Mouse (Mus musculus) cerebellum, adult 8-10 months (tissue): Measurements from ENCODE around the gene Pcyt2.

Source experiments
- DNase-seq: peaks from one replicate; pipeline ENCODE4 v3.0.0; 2022

The Pcyt2 gene

GRCm38 (mm10) chr11:120617519-120618112 is at the start of gene Pcyt2:
TSS of gene Pcyt2 (minus strand) at chr11:120617936.
- peak; percentile 91 for DNase-seq

DNA sequence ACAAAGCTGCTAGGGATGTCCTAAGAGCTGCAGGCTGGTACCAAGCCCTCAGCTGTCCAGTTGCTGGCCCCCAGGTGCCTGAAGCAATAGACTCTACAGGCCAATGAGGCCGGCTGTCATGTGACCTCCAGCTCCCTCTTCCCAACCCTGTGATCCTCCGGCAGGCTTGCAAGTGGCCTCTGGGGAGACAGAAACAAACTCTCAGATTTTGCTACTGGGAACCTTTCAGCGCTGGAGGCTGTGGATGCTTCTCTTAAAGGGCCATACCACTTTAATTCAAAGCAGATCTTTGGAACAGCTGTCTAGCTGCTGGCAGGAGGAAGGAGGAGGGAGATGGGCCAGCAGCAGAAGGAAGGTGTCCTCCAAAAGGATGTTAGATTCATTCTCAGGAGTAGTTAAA is 48.9 kb upstream of the Pcyt2 start:
- DNase-seq = no peak

DNA sequence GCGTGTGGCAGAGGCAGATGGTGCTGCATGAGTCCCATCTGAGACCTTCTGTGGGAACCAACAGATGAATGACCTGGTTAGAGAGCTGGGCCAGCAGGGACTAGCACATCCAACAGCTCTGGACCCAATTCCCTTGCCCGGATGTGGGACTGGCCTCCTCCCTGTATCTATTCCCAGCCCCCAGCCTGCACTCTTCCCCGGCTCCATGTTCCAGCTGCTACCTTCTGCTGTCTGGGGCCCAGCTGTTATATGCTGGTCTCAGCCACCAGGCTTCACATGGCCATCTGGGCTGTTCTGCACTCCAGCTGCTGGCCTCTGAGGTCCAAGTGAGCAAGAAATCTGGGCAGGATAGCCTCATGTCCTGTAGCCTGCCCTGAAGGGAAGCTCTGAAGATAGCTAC is 47.7 kb upstream of the Pcyt2 start:
- DNase-seq = no peak

DNA sequence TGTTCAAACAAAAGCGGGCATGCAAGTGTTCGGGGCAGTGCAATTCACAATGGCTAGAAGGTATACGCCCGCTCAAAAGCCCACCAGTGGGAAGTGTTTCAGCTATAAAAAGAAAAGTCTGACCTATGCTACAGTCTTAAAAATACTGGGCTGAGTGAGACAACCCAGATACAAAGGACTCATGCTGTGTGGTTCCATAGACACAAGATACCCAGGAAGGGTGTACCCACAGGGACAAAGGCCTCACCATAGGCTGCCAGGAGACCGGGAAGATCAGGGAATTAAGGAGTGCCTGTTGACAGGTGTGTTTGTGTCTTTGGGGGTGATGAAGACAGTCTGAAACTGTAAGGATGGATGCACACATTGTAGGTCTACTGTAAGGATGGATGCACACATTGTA is 46.0 kb upstream of the Pcyt2 start:
- DNase-seq = no peak

- no peak for DNase-seq
Measured at GRCm38 (mm10) chr11:120662759-120663158, 45.0 kb upstream of the Pcyt2 start.

DNA sequence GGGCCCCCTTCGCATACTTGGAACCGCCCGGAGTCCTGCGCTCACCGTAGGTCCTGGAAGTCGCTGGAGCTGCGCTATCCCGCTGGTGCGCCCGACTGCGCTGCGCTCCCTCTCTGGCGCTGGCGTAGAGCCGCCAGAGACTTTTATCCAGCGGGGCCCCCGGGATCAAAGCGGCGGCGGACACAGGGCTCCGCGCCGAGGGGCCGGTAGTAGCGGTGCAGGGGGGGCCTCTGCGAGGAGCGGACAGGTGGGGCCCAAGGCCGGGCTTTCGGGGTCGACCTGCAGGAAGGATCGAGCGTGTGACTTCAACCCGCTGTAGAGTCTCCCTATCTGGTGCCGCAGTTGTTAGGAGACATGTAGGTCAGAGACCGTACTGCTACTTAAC is 43.3 kb upstream of the Pcyt2 start, which contains the start of gene Notum:
Gene Notum, minus strand, starts transcription at position 100 of the 385 bp plus-strand sequence.
- no peak for DNase-seq

GRCm38 (mm10) chr11:120660301-120661075 is 42.8 kb upstream of the Pcyt2 start:
- DNase-seq = no peak

DNA sequence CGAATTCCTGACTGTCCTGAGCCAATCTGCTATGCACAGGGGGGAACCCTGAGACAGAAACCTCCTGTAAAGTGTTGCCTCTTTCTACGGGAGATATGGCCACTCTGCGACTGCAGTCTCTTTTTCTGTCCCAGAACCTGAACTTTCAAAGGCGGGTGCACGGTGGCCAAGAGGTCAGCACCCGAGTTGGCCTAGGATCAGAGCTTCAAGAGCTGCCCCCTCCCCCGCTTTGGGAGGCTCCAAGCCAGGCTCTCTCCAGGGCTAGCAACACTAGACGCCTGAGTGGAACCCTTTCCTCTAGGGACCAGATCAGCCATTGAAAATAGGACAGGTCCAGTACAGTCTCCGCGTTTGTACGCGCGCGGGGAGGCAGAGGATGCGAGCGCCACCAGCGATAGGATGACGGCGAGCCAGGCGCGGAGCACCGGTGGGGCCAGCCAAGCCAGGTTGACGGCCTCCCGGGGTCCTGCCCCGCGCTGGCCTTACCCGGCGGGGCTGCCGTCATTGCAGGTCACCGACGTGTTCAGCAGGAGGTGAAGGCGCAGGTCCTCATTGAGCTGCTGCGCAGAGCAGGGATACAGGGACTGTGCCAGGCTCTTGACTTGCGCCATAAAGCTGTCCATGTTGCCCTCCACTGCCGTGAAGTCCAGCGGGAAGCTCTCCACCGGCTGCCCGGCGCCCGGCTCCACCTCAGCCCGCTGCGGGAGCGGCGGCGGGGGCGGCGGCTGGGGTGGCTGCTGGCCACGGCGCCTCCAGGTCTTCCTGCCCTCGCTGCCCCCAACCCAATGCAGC is 42.0 kb upstream of the Pcyt2 start:
- no peak for DNase-seq

GRCm38 (mm10) chr11:120658876-120659410 is 41.2 kb upstream of the Pcyt2 start:
- DNase-seq = peak; percentile 60

DNA sequence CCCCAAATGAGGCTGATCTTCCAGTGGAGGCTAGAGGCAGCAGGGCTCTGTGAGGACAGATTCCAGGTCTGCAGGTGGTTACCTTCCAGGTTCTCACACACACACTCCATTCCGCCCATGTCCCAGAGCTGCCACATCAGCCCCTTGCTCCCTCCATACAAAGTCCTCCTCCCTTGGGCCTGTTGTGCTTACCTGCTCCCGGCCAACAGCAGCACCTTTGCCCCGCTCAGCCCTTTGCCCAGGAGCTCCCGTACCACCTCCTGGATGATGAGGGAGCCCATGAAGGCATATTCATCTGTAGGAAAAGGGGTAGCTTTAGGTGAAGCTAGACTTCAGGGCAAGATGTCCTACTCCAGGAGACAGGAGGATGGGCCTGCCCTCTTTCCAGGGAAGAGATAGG is 39.6 kb upstream of the Pcyt2 start:
- no peak for DNase-seq

- DNase-seq = no peak
Measured at GRCm38 (mm10) chr11:120654741-120655140, 37.0 kb upstream of the Pcyt2 start.

GRCm38 (mm10) chr11:120651872-120652271 is 34.1 kb upstream of the Pcyt2 start:
- no peak for DNase-seq

DNA sequence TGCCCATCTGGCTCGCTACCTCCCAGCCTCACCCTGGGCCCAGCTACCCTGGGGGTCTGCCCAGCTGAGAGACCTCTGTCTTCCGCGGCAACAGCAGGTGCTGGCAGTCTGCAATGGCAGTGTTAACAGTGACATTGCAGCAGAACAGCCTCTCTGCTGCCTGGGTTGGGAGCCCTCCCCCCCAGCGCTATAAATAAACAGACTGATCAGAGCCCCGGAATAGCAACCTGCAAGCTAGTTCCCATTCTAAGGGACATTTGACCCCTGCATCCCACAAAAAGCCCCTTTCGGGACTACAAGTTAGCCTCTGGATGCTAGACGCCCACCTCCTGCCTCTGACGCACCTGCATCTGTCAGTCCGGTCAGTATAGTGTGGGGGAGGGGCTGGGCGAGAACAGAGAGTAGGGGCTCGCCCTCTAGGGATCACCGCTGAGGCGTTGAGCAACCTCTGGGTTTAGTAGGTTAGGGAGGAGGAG is 30.3 kb upstream of the Pcyt2 start, which contains the start of gene Myadml2:
Gene Myadml2, minus strand, starts transcription at position 158 of the 476 bp plus-strand sequence.
- peak; percentile 53 for DNase-seq

DNA sequence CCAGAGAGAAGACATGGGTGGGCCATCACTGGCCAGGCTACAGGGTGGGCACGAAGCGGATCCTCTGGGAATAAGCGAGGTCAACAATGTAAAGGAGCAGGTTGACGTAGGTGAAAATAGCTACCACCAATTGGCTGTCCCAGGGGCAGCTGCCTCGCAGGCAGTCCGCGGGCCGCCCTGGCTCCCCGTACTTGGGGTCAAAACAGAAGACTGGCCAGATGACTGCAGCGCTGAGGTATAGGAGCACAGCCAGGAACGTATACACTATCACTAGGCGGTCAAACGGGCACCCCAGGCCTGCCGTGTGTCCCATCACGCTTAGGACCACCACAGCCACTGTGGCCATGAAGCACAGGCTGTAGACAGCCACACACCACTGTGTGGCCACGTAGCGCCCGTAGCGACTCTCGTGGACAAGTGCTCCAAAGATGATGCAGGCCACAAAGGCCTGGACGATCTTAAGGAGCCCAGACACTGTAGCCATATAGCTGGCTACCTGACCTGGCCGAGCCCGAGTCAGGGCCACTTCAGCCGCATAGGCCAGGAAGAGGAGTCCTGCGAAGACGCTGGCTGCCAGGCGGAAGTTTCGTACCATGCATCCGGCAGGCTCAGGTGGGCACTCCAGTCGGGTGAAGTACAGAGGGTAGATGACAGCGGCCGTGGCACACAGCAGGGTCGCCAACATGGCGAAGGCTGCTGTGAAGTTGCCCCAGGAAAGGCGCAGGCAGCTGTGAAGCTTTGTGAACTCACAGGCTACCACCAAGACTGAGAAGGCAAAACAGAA is 29.5 kb upstream of the Pcyt2 start:
- no peak for DNase-seq

- DNase-seq = peak; percentile 89
Measured at GRCm38 (mm10) chr11:120643601-120643987, 25.9 kb upstream of the Pcyt2 start, which contains the start of gene Pycr1. TSS of gene Pycr1 (minus strand) at chr11:120643769.

DNA sequence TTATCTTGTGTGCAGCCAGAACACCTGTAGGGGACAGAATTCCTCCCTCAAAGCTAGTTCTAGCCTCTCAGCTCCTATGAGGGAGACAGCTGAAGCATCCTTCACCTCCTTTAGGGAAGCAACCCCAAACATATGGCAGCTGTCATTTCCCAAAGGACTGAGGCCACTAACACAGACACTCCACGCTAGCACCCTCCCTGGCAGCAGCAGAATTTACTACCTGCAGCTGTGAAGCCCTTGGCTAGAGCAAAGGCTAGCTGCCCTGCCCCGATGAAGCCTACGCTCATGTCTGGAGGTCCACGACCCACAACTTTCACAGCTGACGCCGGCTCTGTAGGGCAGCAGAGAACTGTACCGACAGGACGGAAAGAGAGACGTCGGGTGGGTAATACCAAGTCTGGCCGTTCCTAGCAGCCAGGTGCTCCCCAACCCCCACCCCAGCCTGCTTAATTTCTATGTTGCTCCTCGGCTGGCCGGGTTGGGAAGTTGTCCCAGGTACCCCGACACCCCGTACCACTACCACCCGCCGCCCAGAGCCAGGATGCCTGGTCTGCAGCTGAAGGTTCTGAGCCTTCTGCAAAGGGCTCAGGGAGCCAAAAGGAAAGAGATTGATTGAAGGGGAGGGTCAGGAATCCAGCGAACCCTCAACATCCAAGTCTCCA is 25.3 kb upstream of the Pcyt2 start:
- DNase-seq = no peak

DNA sequence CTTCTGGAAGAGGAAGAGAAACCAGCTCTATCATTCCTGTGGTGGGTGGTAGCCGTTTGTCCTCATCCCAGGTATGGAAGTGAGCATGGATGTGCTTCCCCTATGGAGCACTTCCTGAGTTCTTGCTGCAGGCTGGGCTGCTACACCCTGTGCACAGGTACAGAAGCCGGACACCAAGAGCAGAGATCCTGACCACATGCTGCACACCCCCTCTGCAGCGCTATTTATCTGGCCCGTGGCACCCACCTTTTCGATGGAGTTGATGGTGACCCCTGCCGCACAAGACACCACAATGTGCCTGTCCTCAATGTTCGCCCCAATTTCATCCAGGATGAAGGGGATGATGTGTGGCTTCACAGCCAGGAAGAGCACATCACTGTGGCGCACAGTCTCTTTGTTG is 24.1 kb upstream of the Pcyt2 start:
- no peak for DNase-seq

GRCm38 (mm10) chr11:120641255-120641654 is 23.5 kb upstream of the Pcyt2 start:
- no peak for DNase-seq

- DNase-seq = no peak
Measured at GRCm38 (mm10) chr11:120634810-120635209, 17.1 kb upstream of the Pcyt2 start.

DNA sequence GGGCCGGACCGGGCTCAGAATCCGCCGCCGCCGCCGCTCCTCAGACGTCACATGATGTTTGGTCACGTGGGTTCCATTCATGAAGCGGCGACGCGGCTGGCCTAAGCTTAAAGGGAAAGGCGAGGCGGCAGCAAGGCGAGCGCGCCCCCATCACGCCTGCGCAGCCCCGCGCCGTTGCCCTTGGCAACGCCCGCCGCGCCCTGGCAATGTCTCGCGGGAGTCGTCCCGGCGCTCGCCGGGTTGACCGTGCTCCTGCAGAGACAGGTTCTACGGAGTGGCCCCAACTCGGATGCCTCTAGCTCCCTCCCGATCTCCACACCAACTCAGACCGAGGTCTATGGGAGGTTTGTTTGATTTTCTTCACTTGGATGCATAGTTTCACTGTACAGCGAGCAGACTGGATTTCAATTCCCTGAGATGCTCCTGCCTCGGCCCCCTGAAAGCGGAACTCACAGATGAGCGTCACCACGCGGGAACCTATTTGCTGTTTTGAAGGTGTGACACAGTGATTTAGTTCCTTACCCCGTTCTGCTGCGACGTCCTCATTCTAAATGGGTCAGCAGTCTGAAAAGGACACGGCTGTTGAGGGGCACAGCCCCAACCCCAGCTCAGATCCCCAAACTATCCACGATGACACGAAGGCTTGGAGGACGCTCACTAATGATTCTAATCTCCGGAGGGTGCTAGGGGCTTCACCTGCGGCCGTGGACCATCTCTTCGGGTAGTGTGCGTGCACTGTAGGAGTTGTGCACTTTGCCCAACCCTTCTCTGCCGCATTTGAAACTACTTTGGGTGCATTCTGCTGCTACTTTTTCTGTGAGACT is 16.0 kb upstream of the Pcyt2 start, which contains the start of gene Mafg:
Gene Mafg, minus strand, starts transcription at position 81 of the 824 bp plus-strand sequence.
- DNase-seq = peak; percentile 90
